Mouse (Mus musculus): ENCODE data around the gene Ssbp1. TPM values are rescaled to one million over a fixed set of nuclear protein-coding genes. Genes with fewer than 3 reads are reported as not detected.

Ssbp1 gene
- 67.7 TPM for polyA plus RNA-seq (2017; shearing (Covaris generic))

GRCm38 (mm10) chr6:40470916-40471719 lies at the start of gene Ssbp1:
Gene Ssbp1, plus strand, starts transcription at chr6:40471352.

GRCm38 (mm10) chr6:40436047-40436483 lies 35.1 kb upstream of the Ssbp1 start, which contains the start of gene E330009J07Rik:
Gene E330009J07Rik, minus strand, starts transcription at chr6:40436135.

GRCm38 (mm10) chr6:40438936-40439335 lies 32.2 kb upstream of the Ssbp1 start, which contains the start of gene Wee2:
Gene Wee2, plus strand, starts transcription at chr6:40439088.

GRCm38 (mm10) chr6:40490933-40491332 lies 19.8 kb downstream of the Ssbp1 start, which contains the start of gene Tas2r137:
Gene Tas2r137, plus strand, starts transcription at chr6:40491233.

GRCm38 (mm10) chr6:40493229-40493628 lies 22.1 kb downstream of the Ssbp1 start, which contains the start of gene Tas2r108:
Gene Tas2r108, plus strand, starts transcription at chr6:40493529.

GRCm38 (mm10) chr6:40519408-40519807 lies 48.3 kb downstream of the Ssbp1 start, which contains the start of gene Prss37:
Gene Prss37, minus strand, starts transcription at chr6:40519508.

Other genes with a start within 250 kb of the Ssbp1 start
- gene Agk, start 146.2 kb upstream of the Ssbp1 start, polyA plus RNA-seq (2017; shearing (Covaris generic)), result 47.5 TPM
- gene E330009J07Rik, start 35.2 kb upstream of the Ssbp1 start, polyA plus RNA-seq (2017; shearing (Covaris generic)), result 32.2 TPM
- not detected for gene Wee2, start 32.3 kb upstream of the Ssbp1 start, polyA plus RNA-seq (2017; shearing (Covaris generic))
- not detected for gene Tas2r137, start 19.9 kb downstream of the Ssbp1 start, polyA plus RNA-seq (2017; shearing (Covaris generic))
- gene Tas2r108, start 22.2 kb downstream of the Ssbp1 start, polyA plus RNA-seq (2017; shearing (Covaris generic)), result not detected
- not detected for gene Prss37, start 48.2 kb downstream of the Ssbp1 start, polyA plus RNA-seq (2017; shearing (Covaris generic))
- gene Olfr461, start 83.7 kb downstream of the Ssbp1 start, polyA plus RNA-seq (2017; shearing (Covaris generic)), result not detected
- gene Olfr460, start 98.1 kb downstream of the Ssbp1 start, polyA plus RNA-seq (2017; shearing (Covaris generic)), result not detected
- gene Clec5a, start 114.5 kb downstream of the Ssbp1 start, polyA plus RNA-seq (2017; shearing (Covaris generic)), result not detected
- not detected for gene Tas2r138, start 142.0 kb downstream of the Ssbp1 start, polyA plus RNA-seq (2017; shearing (Covaris generic))
- 0.15 TPM for gene Mgam, start 157.5 kb downstream of the Ssbp1 start, polyA plus RNA-seq (2017; shearing (Covaris generic))